Mouse (Mus musculus) embryonic facial prominence, embryonic 12.5 days (tissue): ENCODE measurements around the gene Hoxb3. TPM values are rescaled to one million over a fixed set of nuclear protein-coding genes. Genes with fewer than 3 reads are reported as not detected.
A peak's percentile ranks its signal among the peaks of the same experiment; 100 is the strongest.

Experiments used
- ATAC-seq: fragments of 200-750 bp; cut with Nextera tagmentation; 2 replicates; pipeline ENCODE4 v1.8.0; 2017; ENCODE audit not compliant: insufficient number of reproducible peaks, insufficient read depth, low FRiP score, low TSS enrichment
- H3K27ac ChIP-seq: fragments of 300-500 bp; sonication (generic); 2 replicates; pipeline ENCODE4 v1.5.1; 2016; ENCODE audit warnings: mild to moderate bottlenecking
- H3K27me3 ChIP-seq: fragments of 300-500 bp; sonication (generic); 2 replicates; pipeline ENCODE4 v1.6.1; 2016; ENCODE audit warnings: mild to moderate bottlenecking, moderate library complexity
- H3K36me3 ChIP-seq: fragments of 300-500 bp; sonication (generic); 2 replicates; pipeline ENCODE4 v1.6.1; 2016; ENCODE audit warnings: mild to moderate bottlenecking
- H3K4me1 ChIP-seq: fragments of 300-500 bp; sonication (generic); 2 replicates; pipeline ENCODE4 v1.6.1; 2016
- H3K4me2 ChIP-seq: fragments of 300-500 bp; sonication (generic); replicated peaks from 2 replicates; pipeline ENCODE4 v1.6.1; 2016; ENCODE audit warnings: mild to moderate bottlenecking, moderate library complexity
- H3K4me3 ChIP-seq: fragments of 300-500 bp; sonication (generic); 2 replicates; pipeline ENCODE4 v1.5.1; 2016; ENCODE audit warnings: mild to moderate bottlenecking
- H3K9ac ChIP-seq: fragments of 300-500 bp; sonication (generic); 2 replicates; pipeline ENCODE4 v1.6.1; 2016; ENCODE audit warnings: mild to moderate bottlenecking, moderate library complexity
- H3K9me3 ChIP-seq: fragments of 300-500 bp; sonication (generic); 2 replicates; pipeline ENCODE4 v1.6.1; 2016; ENCODE audit warnings: mild to moderate bottlenecking, moderate library complexity
- WGBS: fragments of 180-500 bp; shearing (Covaris S2); methylation state at CpG from one replicate; pipeline ENCODE4 v1.1.7; 2016; 5-methylcytosine and 5-hydroxymethylcytosine counted together
- polyA plus RNA-seq: library from polyadenylated mRNA; unstranded; fragments of >200 nt; fragmentation: Nextera tagmentation; extraction: Ambion mirVana; gene quantifications from 2 replicates; pipeline ENCODE4 v1.2.1, GENCODE M21; 2016

Hoxb3 gene
- polyA plus RNA-seq, result 0.53 and 0.87 TPM in 2 replicates

DNA sequence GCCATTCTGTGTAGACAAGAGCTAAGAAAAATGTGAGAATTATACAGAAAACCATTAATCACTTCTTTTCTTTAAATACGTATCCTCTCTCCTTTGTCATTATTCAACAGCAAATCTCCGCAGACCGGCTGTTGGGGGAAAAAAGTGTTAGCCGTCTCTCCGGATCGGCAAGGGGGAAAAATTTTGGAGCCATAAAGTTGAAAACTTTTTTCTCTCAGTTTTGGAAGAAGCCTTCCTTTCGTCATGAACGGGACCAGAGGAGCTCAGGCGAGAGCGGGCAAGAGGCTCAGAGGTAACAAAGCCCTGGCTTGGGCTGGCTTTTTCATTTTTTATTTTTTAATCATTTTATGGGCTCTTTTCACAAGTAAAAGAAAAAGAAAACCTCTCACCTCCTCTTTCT, at the start of gene Hoxb3:
Gene Hoxb3 (plus strand): TSS at position 173 of the 400 bp plus-strand sequence.
- H3K27me3 ChIP-seq, result peaks cover 100% of the 10 kb centered on the region
- H3K36me3 ChIP-seq, result no peaks in the 10 kb centered on the region
- H3K4me3 ChIP-seq, result peak within 1 kb of the TSS; percentile 1; the same call in 1 of the 2 replicates
- H3K9me3 ChIP-seq, result no peaks in the 10 kb centered on the region
- no peak within 1 kb of the TSS for H3K27ac ChIP-seq
- H3K4me1 ChIP-seq, result peaks cover 5% of the 10 kb centered on the region; the same call in 1 of the 2 replicates
- no peak within 1 kb of the TSS for H3K4me2 ChIP-seq
- WGBS, result 2% methylated on average over 10 of the region's 10 CpGs
- no peak within 1 kb of the TSS for H3K9ac ChIP-seq
- ATAC-seq, result no peak

DNA sequence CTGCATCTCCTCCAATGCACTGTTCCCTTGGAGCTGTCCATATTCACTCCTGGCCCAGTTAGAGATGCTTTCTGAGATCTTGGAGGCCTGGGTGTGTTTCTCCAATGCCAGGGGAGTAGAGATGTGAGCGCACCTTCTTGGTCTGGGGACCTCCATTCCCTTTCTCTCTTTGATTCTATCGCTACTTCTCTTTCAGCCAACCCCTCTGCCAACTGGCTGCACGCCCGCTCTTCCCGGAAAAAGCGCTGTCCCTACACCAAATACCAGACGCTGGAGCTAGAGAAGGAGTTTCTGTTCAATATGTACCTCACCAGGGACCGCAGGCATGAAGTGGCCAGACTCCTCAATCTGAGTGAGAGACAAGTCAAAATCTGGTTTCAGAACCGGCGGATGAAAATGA, 48.7 kb upstream of the Hoxb3 start:
- H3K9me3 ChIP-seq, result no peaks in the 10 kb centered on the region
- no peak for ATAC-seq
- no peaks in the 10 kb centered on the region for H3K36me3 ChIP-seq

DNA sequence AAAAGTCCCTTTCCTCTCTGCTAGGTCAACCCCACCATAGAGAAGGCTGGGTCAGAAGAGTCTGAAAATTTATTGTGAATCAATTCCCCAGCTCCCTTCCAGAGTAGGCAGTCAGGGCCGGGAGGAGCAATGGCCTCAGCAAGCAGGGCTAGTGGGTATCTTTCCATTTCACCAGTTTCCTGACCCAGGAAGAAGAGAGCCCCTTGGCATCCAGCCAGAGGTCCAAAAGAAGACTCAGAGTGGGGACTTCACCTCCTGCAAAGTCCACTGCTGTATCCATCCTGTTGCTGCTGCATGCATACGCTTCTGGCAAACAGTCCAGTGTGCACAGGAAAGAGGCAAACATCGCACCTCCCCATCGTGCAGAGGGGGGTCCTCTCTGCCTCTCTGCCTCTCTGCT, 47.2 kb upstream of the Hoxb3 start:
- WGBS, result 8% methylated on average over 4 of the region's 4 CpGs
- Histone ChIP-seq H3K27ac (no peak overlapping the region), H3K4me1 (no peaks in the 10 kb centered on the region; the same call in 1 of the 2 replicates), H3K4me3 (no peak overlapping the region), H3K36me3 (no peaks in the 10 kb centered on the region), H3K9ac (no peak overlapping the region), H3K4me2 (no peak overlapping the region), H3K27me3 (peaks cover 97% of the 10 kb centered on the region), H3K9me3 (no peaks in the 10 kb centered on the region)
- no peak for ATAC-seq

More for the DNA sequence above, 48.7 kb upstream of the Hoxb3 start:
- no peak overlapping the region for H3K4me2 ChIP-seq
- no peak overlapping the region for H3K9ac ChIP-seq
- WGBS, result 3% methylated on average over 10 of the region's 10 CpGs
- H3K4me3 ChIP-seq, result no peak overlapping the region
- no peaks in the 10 kb centered on the region; the same call in 1 of the 2 replicates for H3K4me1 ChIP-seq
- no peak overlapping the region for H3K27ac ChIP-seq
- H3K27me3 ChIP-seq, result peaks cover 99% of the 10 kb centered on the region

DNA sequence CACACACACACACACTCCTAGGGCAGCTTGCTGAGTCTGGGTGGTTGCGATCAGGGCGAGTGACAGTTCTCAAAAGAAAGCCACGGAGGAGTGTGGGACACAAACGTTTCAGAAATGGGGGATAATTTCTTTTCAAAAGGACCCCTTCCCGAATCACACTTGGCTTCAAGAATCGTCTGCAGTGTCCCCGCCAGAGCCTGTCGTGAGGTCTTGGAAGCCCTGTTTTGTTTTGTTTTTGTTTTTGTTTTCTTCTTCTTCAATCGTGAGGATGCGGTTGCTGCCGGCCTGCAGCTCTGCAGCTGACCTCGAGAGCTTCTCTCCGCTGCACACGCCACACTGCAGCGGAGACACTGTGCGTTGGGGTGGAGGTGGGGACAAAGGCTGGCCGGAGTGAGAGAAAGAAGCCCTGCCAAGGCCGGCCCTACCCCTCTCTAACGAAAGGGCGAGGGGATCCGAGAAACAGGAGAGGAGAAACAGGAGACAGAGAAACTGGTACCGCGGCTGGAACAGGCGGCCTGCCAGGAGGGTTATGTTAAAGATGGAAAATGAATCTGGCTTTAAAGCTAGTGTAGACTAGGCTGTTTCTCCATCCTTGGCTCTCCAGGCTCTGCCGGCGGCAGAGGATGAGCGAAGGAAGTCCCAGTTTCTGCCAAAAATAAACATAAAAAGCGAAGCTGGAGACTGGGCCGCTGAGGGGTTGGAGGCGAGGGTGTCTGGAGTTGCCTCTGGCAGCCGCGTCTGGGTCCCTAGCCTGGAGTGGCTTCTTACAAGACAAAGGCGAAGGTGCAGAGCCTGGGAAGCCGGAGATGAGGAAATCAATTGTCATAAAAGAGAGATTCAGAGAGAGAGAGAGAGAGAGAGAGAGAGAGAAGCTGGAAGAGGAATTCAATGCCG, 45.7 kb upstream of the Hoxb3 start:
- no peak for ATAC-seq
- no peak overlapping the region for H3K4me3 ChIP-seq

DNA sequence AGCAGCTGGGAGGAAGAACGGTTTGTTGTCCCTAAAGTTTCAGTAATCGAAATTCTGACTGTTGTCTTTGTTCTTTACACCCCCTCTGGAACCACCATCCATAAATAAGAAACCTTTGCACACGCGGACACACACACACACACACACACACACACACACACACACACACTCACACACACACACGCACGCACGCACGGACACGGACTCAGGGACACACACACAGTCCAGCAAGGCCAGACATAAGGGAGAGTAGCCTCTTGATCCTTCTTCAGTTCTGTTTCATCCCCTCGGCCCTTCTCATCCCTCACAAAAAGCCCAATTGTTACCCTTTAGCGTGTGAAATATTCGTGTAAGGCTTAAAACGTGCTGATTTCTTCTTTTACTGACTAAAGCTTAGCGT, 44.8 kb upstream of the Hoxb3 start:
- Histone ChIP-seq H3K27ac (no peak overlapping the region), H3K36me3 (no peaks in the 10 kb centered on the region), H3K9me3 (no peaks in the 10 kb centered on the region), H3K9ac (no peak overlapping the region), H3K27me3 (peaks cover 96% of the 10 kb centered on the region), H3K4me3 (no peak overlapping the region), H3K4me1 (no peaks in the 10 kb centered on the region), H3K4me2 (no peak overlapping the region)
- 14% methylated on average over 14 of the region's 14 CpGs for WGBS
- no peak for ATAC-seq

More for the DNA sequence above, 45.7 kb upstream of the Hoxb3 start:
- Histone ChIP-seq H3K9ac (no peak overlapping the region), H3K27me3 (peaks cover 96% of the 10 kb centered on the region), H3K4me2 (no peak overlapping the region), H3K4me1 (no peaks in the 10 kb centered on the region; the same call in 1 of the 2 replicates), H3K27ac (no peak overlapping the region), H3K36me3 (no peaks in the 10 kb centered on the region), H3K9me3 (no peaks in the 10 kb centered on the region)
- WGBS, result 1% methylated on average over 35 of the region's 35 CpGs

DNA sequence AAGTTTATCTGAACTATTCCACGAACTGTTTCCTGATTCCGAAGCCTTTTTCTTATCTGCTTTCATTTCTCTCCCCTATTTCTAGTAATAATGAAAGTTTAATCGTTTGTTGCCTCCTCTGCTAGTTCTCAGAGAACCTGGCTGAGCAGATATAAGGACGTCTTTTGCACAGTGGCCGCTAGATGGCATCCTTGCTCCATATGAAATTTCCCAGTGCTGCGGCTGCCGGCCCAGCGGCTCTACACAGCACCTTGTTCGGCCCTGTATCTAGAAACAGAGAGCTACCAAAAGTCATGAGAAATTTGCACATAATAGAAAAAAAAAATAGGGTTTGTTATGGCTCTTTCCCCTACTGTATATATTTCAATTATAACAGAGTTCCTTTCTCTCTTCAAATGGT, 44.4 kb upstream of the Hoxb3 start:
- Histone ChIP-seq H3K9ac (no peak overlapping the region), H3K27ac (no peak overlapping the region), H3K4me1 (no peaks in the 10 kb centered on the region), H3K4me3 (no peak overlapping the region), H3K4me2 (no peak overlapping the region), H3K36me3 (no peaks in the 10 kb centered on the region), H3K9me3 (no peaks in the 10 kb centered on the region), H3K27me3 (peaks cover 96% of the 10 kb centered on the region)
- under 1% methylated on average over 9 of the region's 9 CpGs for WGBS
- ATAC-seq, result no peak

DNA sequence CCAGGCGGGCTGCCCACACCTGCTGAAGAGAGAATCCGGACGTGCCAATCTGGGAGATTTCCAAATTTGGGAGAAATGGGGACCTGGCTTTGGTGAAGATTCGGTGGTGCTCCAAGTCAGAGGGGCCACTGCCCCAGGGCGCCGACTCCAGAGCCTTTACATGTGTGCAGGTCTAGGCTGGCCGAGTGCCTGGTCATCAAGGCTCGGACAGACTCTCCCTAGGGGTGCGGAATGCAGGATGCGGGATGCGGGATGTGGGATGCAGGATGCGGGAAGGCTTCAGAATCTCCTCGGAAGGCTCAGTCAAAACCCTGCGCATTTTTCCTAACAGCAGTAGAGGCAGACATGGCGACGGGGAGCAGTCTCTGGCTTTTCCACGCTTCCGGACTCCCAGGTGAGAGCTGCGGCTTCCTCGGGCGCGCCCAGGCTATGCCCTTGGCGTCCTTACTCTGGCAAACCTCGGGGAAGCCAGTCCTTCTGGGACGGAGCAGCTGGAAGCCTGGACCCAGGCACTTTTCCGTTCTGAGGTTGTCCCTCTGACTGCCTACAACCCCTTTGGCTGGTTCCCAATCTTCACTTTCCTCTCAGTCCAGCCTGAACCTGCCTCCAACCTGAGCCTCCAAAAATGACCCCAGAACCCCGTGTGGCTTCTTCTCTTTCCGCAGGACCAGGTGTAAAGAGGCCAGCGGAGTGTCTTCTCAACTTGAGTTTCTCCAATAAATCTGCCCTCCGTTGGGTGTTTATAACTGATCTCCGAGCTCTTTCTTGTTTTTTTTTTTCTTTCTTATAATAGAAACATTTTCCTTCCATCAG, 43.5 kb upstream of the Hoxb3 start:
- H3K27ac ChIP-seq, result no peak overlapping the region
- no peak overlapping the region for H3K9ac ChIP-seq
- ATAC-seq, result no peak
- H3K9me3 ChIP-seq, result no peaks in the 10 kb centered on the region
- H3K4me1 ChIP-seq, result 0 out of 2 replicates have a peak, but pooled peaks cover 3% of the 10 kb centered on the region
- peaks cover 96% of the 10 kb centered on the region for H3K27me3 ChIP-seq
- no peak overlapping the region for H3K4me3 ChIP-seq
- WGBS, result 2% methylated on average over 31 of the region's 31 CpGs
- no peaks in the 10 kb centered on the region for H3K36me3 ChIP-seq
- H3K4me2 ChIP-seq, result no peak overlapping the region

DNA sequence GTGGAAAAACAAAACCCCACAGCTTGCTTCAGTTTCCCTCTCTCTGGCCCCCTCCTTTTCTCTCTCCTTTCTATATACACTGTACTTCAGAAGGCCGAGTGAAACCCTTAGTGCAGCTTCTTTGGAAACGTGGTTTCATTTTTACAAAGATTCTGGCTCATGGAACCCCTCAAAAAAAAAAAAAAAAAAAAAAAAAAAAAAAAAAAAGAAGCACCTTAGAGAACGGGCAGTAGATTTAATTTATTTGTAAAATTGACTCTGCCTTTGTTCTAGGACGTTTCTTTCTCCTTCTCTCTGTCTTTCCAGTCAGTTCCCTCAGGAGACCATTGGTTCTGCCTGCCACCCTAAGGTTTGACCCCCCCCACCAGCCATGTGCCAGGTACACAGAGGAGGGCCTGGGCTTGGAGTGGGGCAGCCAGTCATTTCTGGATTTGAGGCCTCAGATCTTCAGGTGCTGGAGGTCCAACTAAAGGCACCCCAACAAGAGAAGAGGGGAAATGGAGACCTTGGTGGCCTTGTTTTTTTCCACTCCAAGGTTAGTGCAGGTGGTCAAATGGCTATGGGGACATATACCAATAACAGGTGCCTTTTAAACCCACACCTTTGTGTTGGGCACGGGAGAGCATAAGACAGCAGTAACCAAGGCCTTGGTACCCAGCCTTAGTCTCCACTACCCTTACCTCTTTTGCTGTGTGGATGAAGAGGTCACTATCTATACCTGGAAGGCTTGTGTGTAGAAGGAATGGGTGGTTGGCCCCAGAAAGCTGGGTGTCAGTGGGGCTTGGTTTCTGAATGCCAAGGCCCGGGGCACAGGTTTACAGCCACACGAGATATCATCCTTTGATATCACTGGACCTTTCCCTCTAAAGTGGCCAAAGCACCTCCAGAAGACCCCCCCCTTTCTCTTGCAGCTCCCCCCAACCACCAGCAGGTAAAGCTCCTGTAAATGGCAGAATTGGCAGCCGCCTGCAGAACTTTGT, 42.4 kb upstream of the Hoxb3 start:
- H3K36me3 ChIP-seq, result no peaks in the 10 kb centered on the region
- no peak overlapping the region for H3K9ac ChIP-seq
- H3K9me3 ChIP-seq, result no peaks in the 10 kb centered on the region
- no peak overlapping the region for H3K27ac ChIP-seq
- 8% methylated on average over 8 of the region's 8 CpGs for WGBS
- no peak overlapping the region for H3K4me3 ChIP-seq
- peaks cover 96% of the 10 kb centered on the region for H3K27me3 ChIP-seq
- H3K4me2 ChIP-seq, result no peak overlapping the region
- 0 out of 2 replicates have a peak, but pooled peaks cover 3% of the 10 kb centered on the region for H3K4me1 ChIP-seq
- no peak for ATAC-seq

DNA sequence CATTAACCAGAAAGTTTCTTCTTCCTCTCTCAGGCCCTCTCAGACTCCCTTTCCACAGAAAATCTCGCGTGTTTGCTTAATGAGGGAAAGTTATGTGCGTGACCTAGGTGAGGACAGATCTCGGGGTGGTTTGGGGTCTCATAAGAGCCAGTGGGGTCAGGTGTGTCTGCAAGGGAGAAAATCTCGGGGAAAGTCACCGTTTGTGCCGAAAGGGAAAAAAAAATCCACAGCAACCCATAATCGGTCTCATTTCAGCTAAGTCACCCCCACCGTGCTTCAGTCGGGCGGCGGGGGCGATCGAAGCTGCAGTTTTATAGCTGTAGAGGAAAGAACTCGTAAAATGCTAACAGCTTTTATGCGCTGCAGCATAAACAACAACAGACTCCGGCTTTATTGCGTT, 41.7 kb upstream of the Hoxb3 start:
- Histone ChIP-seq H3K9me3 (no peaks in the 10 kb centered on the region), H3K4me3 (no peak overlapping the region), H3K4me2 (no peak overlapping the region), H3K9ac (no peak overlapping the region), H3K27ac (no peak overlapping the region), H3K4me1 (0 out of 2 replicates have a peak, but pooled peaks cover 3% of the 10 kb centered on the region), H3K27me3 (peaks cover 96% of the 10 kb centered on the region), H3K36me3 (no peaks in the 10 kb centered on the region)
- 4% methylated on average over 18 of the region's 18 CpGs for WGBS
- ATAC-seq, result no peak

DNA sequence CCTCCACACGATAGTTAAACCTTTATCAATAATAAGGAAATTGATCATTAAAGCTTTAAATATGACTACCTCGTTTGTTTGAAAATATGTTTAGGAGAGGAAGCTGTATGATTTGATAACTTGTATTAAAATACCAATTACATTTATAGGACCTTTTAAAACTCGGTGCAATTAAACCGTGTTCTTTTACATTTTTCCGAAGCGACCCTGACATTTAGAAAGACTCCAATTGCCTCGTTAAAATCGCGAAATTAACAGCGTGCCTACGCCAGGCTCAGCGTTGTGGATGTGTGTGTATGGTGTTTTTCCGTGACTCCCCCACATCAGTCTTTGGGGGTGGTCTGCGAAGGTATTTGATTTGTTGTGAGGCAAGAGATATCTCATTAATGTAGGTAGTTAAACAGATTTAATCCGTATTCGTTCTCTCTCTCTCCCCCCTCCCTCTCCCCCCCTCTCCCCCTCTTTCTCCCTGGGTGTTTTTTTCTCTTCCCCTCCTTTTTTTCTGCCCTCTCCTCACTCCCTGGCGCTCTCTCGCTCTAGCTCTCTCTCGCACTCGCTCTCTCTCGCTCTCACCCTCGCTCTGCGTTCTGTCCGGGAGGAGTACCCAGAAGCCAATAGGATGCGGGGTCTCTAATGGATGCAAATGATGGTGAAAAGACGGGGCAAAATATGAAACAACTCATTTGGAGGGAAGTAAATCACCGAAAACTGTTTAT, 41.1 kb upstream of the Hoxb3 start, which contains the start of gene Hoxb8:
Gene Hoxb8 (plus strand): TSS at position 51 of the 716 bp plus-strand sequence.
- 2% methylated on average over 27 of the region's 27 CpGs for WGBS
- Histone ChIP-seq H3K4me2 (no peak within 1 kb of the TSS), H3K4me3 (no peak within 1 kb of the TSS), H3K36me3 (no peaks in the 10 kb centered on the region), H3K27ac (no peak within 1 kb of the TSS), H3K9me3 (no peaks in the 10 kb centered on the region), H3K27me3 (peaks cover 96% of the 10 kb centered on the region), H3K4me1 (0 out of 2 replicates have a peak, but pooled peaks cover 3% of the 10 kb centered on the region), H3K9ac (no peak within 1 kb of the TSS)
- ATAC-seq, result no peak
